Mouse (Mus musculus) intestine, postnatal 0 days (tissue): ENCODE data around the gene Tmem151a. TPM values are rescaled to one million over a fixed set of nuclear protein-coding genes. Genes with fewer than 3 reads are reported as not detected.

Experiments used
- ATAC-seq: fragments of 200-750 bp; cut with Nextera tagmentation; 2 replicates; pipeline ENCODE4 v1.8.0; 2017; ENCODE audit warnings: mild to moderate bottlenecking, moderate TSS enrichment, moderate library complexity
- H3K27ac ChIP-seq: fragments of 300-500 bp; sonication (generic); 2 replicates; pipeline ENCODE4 v1.5.1; 2014; ENCODE audit warnings: mild to moderate bottlenecking, low read depth, low read length, moderate library complexity
- H3K27me3 ChIP-seq: fragments of 300-500 bp; sonication (generic); replicated peaks from 2 replicates; pipeline ENCODE4 v1.6.1; 2014; ENCODE audit warnings: low read length, mixed read lengths; ENCODE audit not compliant: control insufficient read depth, insufficient read depth
- H3K36me3 ChIP-seq: fragments of 300-500 bp; sonication (generic); 2 replicates; pipeline ENCODE4 v1.6.1; 2014; ENCODE audit warnings: mild to moderate bottlenecking, moderate library complexity; ENCODE audit not compliant: control insufficient read depth, insufficient read depth
- H3K4me1 ChIP-seq: fragments of 300-500 bp; sonication (generic); replicated peaks from 2 replicates; pipeline ENCODE4 v1.6.1; 2014; ENCODE audit warnings: antibody characterized with exemption, low read length, mixed read lengths; ENCODE audit not compliant: control insufficient read depth, insufficient read depth
- H3K4me2 ChIP-seq: fragments of 300-500 bp; sonication (generic); replicated peaks from 2 replicates; pipeline ENCODE4 v1.6.1; 2014; ENCODE audit warnings: low read depth, mild to moderate bottlenecking, moderate library complexity
- H3K4me3 ChIP-seq: fragments of 300-500 bp; sonication (generic); 2 replicates; pipeline ENCODE4 v1.5.1; 2014; ENCODE audit warnings: low read depth, low read length
- H3K9ac ChIP-seq: fragments of 300-500 bp; sonication (generic); 2 replicates; pipeline ENCODE4 v1.6.1; 2014; ENCODE audit warnings: mild to moderate bottlenecking, low read depth, low read length
- H3K9me3 ChIP-seq: fragments of 300-500 bp; sonication (generic); 2 replicates; pipeline ENCODE4 v1.6.1; 2016; ENCODE audit warnings: mixed run types; ENCODE audit not compliant: control insufficient read depth
- CTCF ChIP-seq: sonication (generic); IDR thresholded peaks from 2 replicates; pipeline ENCODE4 v1.5.1; 2016; ENCODE audit warnings: low read depth, mild to moderate bottlenecking, control low read depth, antibody characterized with exemption, moderate library complexity
- WGBS: fragments of 180-500 bp; shearing (Covaris S2); extraction: QIAGEN DNeasy Blood & Tissue Kit; methylation state at CpG from one replicate; pipeline ENCODE4 v1.1.7; 2014; 5-methylcytosine and 5-hydroxymethylcytosine counted together
- polyA plus RNA-seq: library from polyadenylated mRNA; unstranded; fragments of >200 nt; fragmentation: Nextera tagmentation; extraction: Ambion mirVana; gene quantifications from 2 replicates; pipeline ENCODE4 v1.2.1, GENCODE M21; 2015

The Tmem151a gene
- polyA plus RNA-seq, 1 experiment from 2014 or later = 4.0 TPM

GRCm38 (mm10) chr19:5095887-5096474, 10.7 kb upstream of the Tmem151a start:
- Histone ChIP-seq H3K36me3 (peaks cover 46% of the 10 kb centered on the region), H3K9ac (no peak overlapping the region), H3K9me3 (no peaks in the 10 kb centered on the region), H3K4me3 (no peak overlapping the region), H3K27me3 (0 out of 2 replicates have a peak, but pooled peaks cover 3% of the 10 kb centered on the region), H3K4me2 (no peak overlapping the region), H3K4me1 (peaks cover 9% of the 10 kb centered on the region), H3K27ac (no peak overlapping the region)
- no peak for ATAC-seq
- no peak for TF ChIP-seq CTCF
- WGBS = 14% methylated on average over 9 of the region's 9 CpGs

- no peak overlapping the region for H3K4me3 ChIP-seq
- 45% methylated on average over 11 of the region's 11 CpGs for WGBS
- H3K9me3 ChIP-seq = no peaks in the 10 kb centered on the region
- H3K9ac ChIP-seq = no peak overlapping the region
- TF ChIP-seq CTCF = no peak
- H3K4me1 ChIP-seq = peaks cover 9% of the 10 kb centered on the region
- H3K36me3 ChIP-seq = peaks cover 42% of the 10 kb centered on the region
- no peak overlapping the region for H3K27ac ChIP-seq
- no peak for ATAC-seq
- 0 out of 2 replicates have a peak, but pooled peaks cover 3% of the 10 kb centered on the region for H3K27me3 ChIP-seq
- no peak overlapping the region for H3K4me2 ChIP-seq
Measured at GRCm38 (mm10) chr19:5094746-5095417, 9.6 kb upstream of the Tmem151a start.

GRCm38 (mm10) chr19:5094243-5094632, 8.9 kb upstream of the Tmem151a start:
- peak; percentile 94 for TF ChIP-seq CTCF
- Histone ChIP-seq H3K27me3 (0 out of 2 replicates have a peak, but pooled peaks cover 3% of the 10 kb centered on the region), H3K9me3 (no peaks in the 10 kb centered on the region), H3K4me1 (peaks cover 11% of the 10 kb centered on the region), H3K4me2 (no peak overlapping the region), H3K27ac (no peak overlapping the region), H3K9ac (no peak overlapping the region), H3K36me3 (peaks cover 41% of the 10 kb centered on the region), H3K4me3 (no peak overlapping the region)
- ATAC-seq = peak; percentile 33
- WGBS = under 1% methylated on average over 21 of the region's 21 CpGs

DNA sequence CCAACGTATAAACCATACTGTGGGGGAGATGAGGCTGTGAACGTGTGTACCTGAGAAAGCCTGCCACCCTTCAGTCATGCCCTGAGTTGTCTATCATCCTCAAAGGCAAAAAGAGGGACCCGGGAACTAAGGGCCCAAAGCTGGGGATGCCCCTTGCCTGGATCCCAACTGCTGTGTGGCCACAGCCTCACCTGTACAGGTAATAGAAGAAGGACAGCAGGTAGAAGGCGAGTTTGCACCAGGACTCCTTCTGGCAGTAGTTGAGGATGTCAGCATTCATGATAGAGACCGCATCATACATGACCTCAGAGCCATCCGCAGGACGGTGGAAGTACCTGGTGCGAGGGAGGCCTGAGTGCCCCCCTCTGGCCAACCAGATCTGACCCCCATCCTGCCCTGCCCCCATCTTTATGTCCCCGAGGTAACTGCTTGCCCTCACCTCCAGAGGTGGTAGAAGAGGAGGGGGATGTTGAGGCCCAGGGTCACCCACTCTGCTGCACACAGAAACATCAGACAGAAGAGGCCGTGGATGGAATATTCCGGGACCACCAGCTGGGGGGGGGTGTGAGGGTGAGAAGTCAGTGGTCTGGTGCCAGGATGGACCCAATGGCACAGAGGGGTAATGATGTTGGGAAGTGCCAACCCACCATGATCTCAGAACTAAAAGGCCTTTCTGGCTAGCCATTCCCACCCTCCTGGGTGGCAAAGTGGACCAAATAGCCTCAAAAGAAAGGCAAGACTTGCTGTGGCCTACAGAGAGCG, 8.3 kb upstream of the Tmem151a start:
- Histone ChIP-seq H3K9ac (no peak overlapping the region), H3K4me3 (no peak overlapping the region), H3K4me1 (peaks cover 12% of the 10 kb centered on the region), H3K27me3 (0 out of 2 replicates have a peak, but pooled peaks cover 3% of the 10 kb centered on the region), H3K4me2 (no peak overlapping the region), H3K36me3 (peaks cover 39% of the 10 kb centered on the region), H3K27ac (no peak overlapping the region), H3K9me3 (no peaks in the 10 kb centered on the region)
- WGBS = 73% methylated on average over 12 of the region's 12 CpGs
- no peak for ATAC-seq
- TF ChIP-seq CTCF = no peak

DNA sequence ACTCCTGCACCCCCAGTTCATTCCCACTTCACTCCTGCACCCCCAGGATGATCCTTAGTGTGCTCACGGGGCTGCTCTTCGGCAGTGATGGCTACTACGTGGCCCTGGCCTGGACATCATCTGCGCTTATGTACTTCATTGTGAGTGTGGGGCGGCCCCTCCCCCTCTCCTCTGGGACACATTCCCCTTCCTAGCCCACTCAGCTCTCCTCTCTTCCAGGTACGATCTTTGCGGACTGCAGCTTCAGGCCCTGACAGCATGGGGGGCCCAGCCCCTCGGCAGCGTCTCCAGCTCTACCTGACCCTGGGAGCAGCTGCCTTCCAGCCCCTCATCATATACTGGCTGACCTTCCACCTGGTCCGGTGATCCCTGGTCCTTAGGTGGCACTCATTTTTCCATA, 6.8 kb upstream of the Tmem151a start:
- ATAC-seq = no peak
- 92% methylated on average over 10 of the region's 10 CpGs for WGBS
- peaks cover 39% of the 10 kb centered on the region for H3K36me3 ChIP-seq
- H3K27ac ChIP-seq = no peak overlapping the region
- H3K9ac ChIP-seq = no peak overlapping the region
- peaks cover 8% of the 10 kb centered on the region; the same call in 1 of the 2 replicates for H3K4me1 ChIP-seq
- TF ChIP-seq CTCF = no peak
- no peak overlapping the region for H3K4me3 ChIP-seq
- no peak overlapping the region for H3K4me2 ChIP-seq
- no peaks in the 10 kb centered on the region for H3K9me3 ChIP-seq
- H3K27me3 ChIP-seq = no peaks in the 10 kb centered on the region

- Histone ChIP-seq H3K9me3 (no peaks in the 10 kb centered on the region), H3K27ac (peak overlapping the region; percentile 95; the same call in 1 of the 2 replicates), H3K4me1 (peaks cover 8% of the 10 kb centered on the region; the same call in 1 of the 2 replicates), H3K27me3 (peaks cover 21% of the 10 kb centered on the region), H3K4me3 (peak overlapping the region; percentile 91), H3K9ac (peak overlapping the region; percentile 78), H3K36me3 (peaks cover 39% of the 10 kb centered on the region), H3K4me2 (peak overlapping the region; percentile 81)
- TF ChIP-seq CTCF = no peak
- no peak for ATAC-seq
- 87% methylated on average over 4 of the region's 4 CpGs for WGBS
Measured at GRCm38 (mm10) chr19:5089324-5089723, 4.0 kb upstream of the Tmem151a start.
